Mouse (Mus musculus): Measurements from ENCODE around the gene Stard3.

The Stard3 gene

GRCm38 (mm10) chr11:98400816-98401215, 42.6 kb downstream of the Stard3 start:
- DNase-seq: no peak

- DNase-seq: no peak
These were observed 48.5 kb downstream of the Stard3 start for GRCm38 (mm10) chr11:98406621-98407020.

- no peak for DNase-seq
These were observed 50.7 kb downstream of the Stard3 start for GRCm38 (mm10) chr11:98408872-98409271.

- no peak for DNase-seq
These were observed 51.2 kb downstream of the Stard3 start for GRCm38 (mm10) chr11:98409341-98409822.

GRCm38 (mm10) chr11:98412273-98412796, 54.2 kb downstream of the Stard3 start, which contains the start of gene Erbb2:
Erbb2 (plus strand) TSS chr11:98412470.
- DNase-seq: no peak

GRCm38 (mm10) chr11:98412797-98413301, 54.7 kb downstream of the Stard3 start:
- DNase-seq: no peak

- no peak for DNase-seq
These were observed 55.6 kb downstream of the Stard3 start for GRCm38 (mm10) chr11:98413731-98414130.

- no peak for DNase-seq
These were observed 56.0 kb downstream of the Stard3 start for GRCm38 (mm10) chr11:98414162-98414561.

GRCm38 (mm10) chr11:98417074-98417473, 58.9 kb downstream of the Stard3 start:
- no peak for DNase-seq

GRCm38 (mm10) chr11:98418273-98418672, 60.1 kb downstream of the Stard3 start:
- DNase-seq: no peak

GRCm38 (mm10) chr11:98418939-98419547, 60.9 kb downstream of the Stard3 start:
- DNase-seq: no peak

- no peak for DNase-seq
These were observed 68.4 kb downstream of the Stard3 start for GRCm38 (mm10) chr11:98426592-98426991.

- DNase-seq: no peak
These were observed 70.3 kb downstream of the Stard3 start for GRCm38 (mm10) chr11:98428436-98428835.

Data from right cerebral cortex, adult 18-20 months (tissue).